Mouse (Mus musculus): ENCODE data around the gene Fam149b. TPM values are rescaled to one million over a fixed set of nuclear protein-coding genes. Genes with fewer than 3 reads are reported as not detected.

Fam149b gene
- total and polyA plus RNA-seq, 3 experiments, result 16.1 to 25.8 TPM; not detected in 1

GRCm38 (mm10) chr14:20398864-20399263, 50.9 kb downstream of the Fam149b start:
- no peaks in the 10 kb centered on the region for H3K9me3 ChIP-seq (replicated peaks; ENCODE audit: insufficient read depth, low read length)
- H3K9ac ChIP-seq (ENCODE audit: control insufficient read depth, low read depth, low read length, poor library complexity, severe bottlenecking), result no peak overlapping the region
- H3K4me1 ChIP-seq (ENCODE audit: control insufficient read depth in 1 of 2, insufficient read depth in 2 of 2, low read length in 2 of 2), result peaks cover 4 to 9% of the 10 kb centered on the region in 2 experiments; a peak in 3 of 4 replicates
- DNase-seq (ENCODE audit: low read depth, low spot score), result peak; percentile 43
- H3K4me3 ChIP-seq (ENCODE audit: control insufficient read depth in 1 of 2, insufficient read depth in 1 of 2, low read depth in 2 of 2, low read length in 2 of 2), result no peak overlapping the region
- H3K27me3 ChIP-seq (ENCODE audit: control insufficient read depth in 1 of 2, insufficient read depth in 2 of 2, low read length in 2 of 2), result no peaks in the 10 kb centered on the region
- H3K36me3 ChIP-seq (ENCODE audit: control insufficient read depth in 1 of 2, insufficient read depth in 2 of 2, low read length in 2 of 2), result peaks cover 0 to 10% of the 10 kb centered on the region in 2 experiments; a peak in 2 of 4 replicates
- TF ChIP-seq SMC3 (IDR thresholded peaks at IDR 0.05; ENCODE audit: low read depth, low read length) (peak; percentile 62), NRF1 (IDR thresholded peaks at IDR 0.05; ENCODE audit: insufficient read depth, low read depth, low read length, poor library complexity, severe bottlenecking) (no peak), POLR2AphosphoS2 (IDR thresholded peaks at IDR 0.05; ENCODE audit: low read length) (no peak), RAD21 (IDR thresholded peaks at IDR 0.05; ENCODE audit: low read depth, low read length) (peak; percentile 30), CTCF (IDR thresholded peaks at IDR 0.05 in 2 of 3, conservative IDR thresholded peaks at IDR 0.05 in 1 of 3; ENCODE audit: control insufficient read depth in 1 of 3, insufficient read depth in 1 of 3, low read depth in 2 of 3, low read length in 3 of 3, poor library complexity in 1 of 3, severe bottlenecking in 1 of 3) (peak; percentile 25 to 64 (median 61); a peak in 5 of 6 replicates)
- H3K79me2 ChIP-seq (ENCODE audit: control insufficient read depth, insufficient read depth, low read length, poor library complexity), result peaks cover 1% of the 10 kb centered on the region
- H3K27ac ChIP-seq (ENCODE audit: control insufficient read depth, low read depth, low read length), result no peak overlapping the region

GRCm38 (mm10) chr14:20400071-20400470, 52.1 kb downstream of the Fam149b start:
- peak; percentile 72 for DNase-seq (ENCODE audit: low read depth, low spot score)
- TF ChIP-seq TCF12 (IDR thresholded peaks at IDR 0.05; ENCODE audit: low read depth, low read length), result no peak
- TF ChIP-seq RCOR1 (IDR thresholded peaks at IDR 0.05; ENCODE audit: low read depth, low read length), result no peak
- no peak for TF ChIP-seq ELF1 (IDR thresholded peaks at IDR 0.05; ENCODE audit: low read depth, low read length)
- TF ChIP-seq ETS1 (IDR thresholded peaks at IDR 0.05; ENCODE audit: low read depth, low read length), result no peak
- TF ChIP-seq ZKSCAN1 (IDR thresholded peaks at IDR 0.05; ENCODE audit: low read depth, low read length), result no peak
- TF ChIP-seq UBTF (IDR thresholded peaks at IDR 0.05; ENCODE audit: borderline replicate concordance, insufficient read depth, low read depth, low read length), result no peak
- peak; percentile 79 to 87 (median 80) for TF ChIP-seq CTCF (IDR thresholded peaks at IDR 0.05 in 2 of 3, conservative IDR thresholded peaks at IDR 0.05 in 1 of 3; ENCODE audit: control insufficient read depth in 1 of 3, insufficient read depth in 1 of 3, low read depth in 2 of 3, low read length in 3 of 3, poor library complexity in 1 of 3, severe bottlenecking in 1 of 3)
- no peak for TF ChIP-seq MYC (IDR thresholded peaks at IDR 0.05; ENCODE audit: low read depth, low read length)
- TF ChIP-seq JUND (IDR thresholded peaks at IDR 0.05; ENCODE audit: low read depth, low read length), result no peak
- TF ChIP-seq RAD21 (IDR thresholded peaks at IDR 0.05; ENCODE audit: low read depth, low read length), result peak; percentile 73
- TF ChIP-seq POLR2AphosphoS2 (IDR thresholded peaks at IDR 0.05; ENCODE audit: low read length), result no peak
- TF ChIP-seq SMC3 (IDR thresholded peaks at IDR 0.05; ENCODE audit: low read depth, low read length), result peak; percentile 71
- no peak for TF ChIP-seq ZNF384 (IDR thresholded peaks at IDR 0.05; ENCODE audit: low read depth, low read length)
- peak; percentile 47; the same call in 1 of the 2 replicates for TF ChIP-seq ZC3H11A (IDR thresholded peaks at IDR 0.05; ENCODE audit: low read depth, low read length)
- H3K4me3 ChIP-seq (ENCODE audit: control insufficient read depth in 1 of 2, insufficient read depth in 1 of 2, low read depth in 2 of 2, low read length in 2 of 2), result no peak overlapping the region

More at GRCm38 (mm10) chr14:20400071-20400470, 52.1 kb downstream of the Fam149b start:
- no peak overlapping the region for H3K27ac ChIP-seq (ENCODE audit: control insufficient read depth, low read depth, low read length)
- no peaks in the 10 kb centered on the region for H3K4me1 ChIP-seq (ENCODE audit: control insufficient read depth in 1 of 2, insufficient read depth in 2 of 2, low read length in 2 of 2)
- H3K27me3 ChIP-seq (ENCODE audit: control insufficient read depth in 1 of 2, insufficient read depth in 2 of 2, low read length in 2 of 2), result no peaks in the 10 kb centered on the region
- no peaks in the 10 kb centered on the region for H3K36me3 ChIP-seq (ENCODE audit: control insufficient read depth in 1 of 2, insufficient read depth in 2 of 2, low read length in 2 of 2)
- no peaks in the 10 kb centered on the region for H3K79me2 ChIP-seq (ENCODE audit: control insufficient read depth, insufficient read depth, low read length, poor library complexity)
- H3K9me3 ChIP-seq (replicated peaks; ENCODE audit: insufficient read depth, low read length), result no peaks in the 10 kb centered on the region
- no peak overlapping the region for H3K9ac ChIP-seq (ENCODE audit: control insufficient read depth, low read depth, low read length, poor library complexity, severe bottlenecking)
